Mouse (Mus musculus): ENCODE measurements at regions not wholly inside any gene's neighbourhood (a gene's known extent, or its start where the extent isn't known, plus 50 kb on each side); places are given as distances from the start of the nearest gene placed in this dataset.

DNA sequence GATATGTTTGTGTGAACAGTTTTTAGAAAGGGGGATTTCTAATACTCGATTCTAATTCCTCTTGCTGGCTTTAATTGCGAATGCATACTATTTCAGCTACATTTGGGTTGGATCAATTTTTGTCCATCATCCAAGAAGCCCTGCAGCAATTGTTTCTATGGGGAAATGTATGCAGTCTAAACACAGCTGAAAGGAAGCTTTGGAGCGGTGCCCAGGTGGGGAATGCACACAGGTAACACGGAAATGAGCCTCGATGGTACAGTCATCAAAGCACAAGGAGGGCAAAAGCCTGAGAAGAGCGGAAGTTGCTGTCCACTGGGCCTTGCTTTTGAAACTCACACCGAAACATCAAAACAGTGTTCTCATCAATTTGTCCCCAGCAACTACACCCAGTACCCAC is 746.0 kb downstream of the Diaph3 start:
- no peak for TF ChIP-seq TCF12 (IDR thresholded peaks at IDR 0.05; ENCODE audit: insufficient read depth, poor library complexity, severe bottlenecking)
- TF ChIP-seq MYOD1 (IDR thresholded peaks at IDR 0.05; ENCODE audit: control insufficient read depth in 1 of 3, insufficient read length in 2 of 3, low read depth in 2 of 3): no peak
- no peak for TF ChIP-seq USF1 (IDR thresholded peaks at IDR 0.05; ENCODE audit: low read depth)
- no peak for TF ChIP-seq POLR2A (IDR thresholded peaks at IDR 0.05; ENCODE audit: insufficient read length, low read depth)
- TF ChIP-seq POLR2AphosphoS2 (IDR thresholded peaks at IDR 0.05; ENCODE audit: insufficient read length, low read depth): no peak

Data from myocyte (in vitro differentiated cells).